Mouse (Mus musculus) stomach, postnatal 0 days (tissue): ENCODE results near the gene Prr19.

ENCODE experiments used
- CTCF ChIP-seq: IDR thresholded peaks from 2 replicates; pipeline ENCODE4 v1.5.1; 2016; ENCODE audit warnings: antibody characterized with exemption, low read depth, mild to moderate bottlenecking, moderate library complexity
- EP300 ChIP-seq: optimal IDR thresholded peaks from 2 replicates; pipeline ENCODE3; 2016; ENCODE audit warnings: antibody characterized with exemption

- no peak for TF ChIP-seq CTCF
- TF ChIP-seq EP300, result no peak
Observed at GRCm38 (mm10) chr7:25269545-25270271, 31.5 kb upstream of the Prr19 start.
